Mouse (Mus musculus) forebrain, postnatal 0 days (tissue): ENCODE results near the gene Pigyl. TPM values are rescaled to one million over a fixed set of nuclear protein-coding genes. Genes with fewer than 3 reads are reported as not detected.

Source experiments
- ATAC-seq: fragments of 200-750 bp; cut with Nextera tagmentation; 2 replicates; pipeline ENCODE4 v1.8.0; 2017; ENCODE audit warnings: mild to moderate bottlenecking, moderate library complexity
- DNase-seq: peaks from one replicate; pipeline ENCODE4 v3.0.0-alpha.2; 2015
- H3K27ac ChIP-seq: fragments of 300-500 bp; sonication (generic); 2 replicates; pipeline ENCODE4 v1.5.1; 2014; ENCODE audit warnings: low read depth, mild to moderate bottlenecking, antibody characterized with exemption, low read length, moderate library complexity, mixed read lengths
- H3K27me3 ChIP-seq: fragments of 300-500 bp; sonication (generic); 2 replicates; pipeline ENCODE4 v1.6.1; 2014; ENCODE audit warnings: mild to moderate bottlenecking, low read length, mixed read lengths; ENCODE audit not compliant: insufficient read depth
- H3K36me3 ChIP-seq: fragments of 300-500 bp; sonication (generic); 2 replicates; pipeline ENCODE4 v1.6.1; 2014; ENCODE audit warnings: mild to moderate bottlenecking, moderate library complexity; ENCODE audit not compliant: insufficient read depth
- H3K4me1 ChIP-seq: fragments of 300-500 bp; sonication (generic); 2 replicates; pipeline ENCODE4 v1.6.1; 2014; ENCODE audit warnings: antibody characterized with exemption; ENCODE audit not compliant: insufficient read depth
- H3K4me2 ChIP-seq: fragments of 300-500 bp; sonication (generic); 2 replicates; pipeline ENCODE4 v1.6.1; 2014; ENCODE audit warnings: low read depth, mild to moderate bottlenecking, moderate library complexity
- H3K4me3 ChIP-seq: fragments of 300-500 bp; sonication (generic); 2 replicates; pipeline ENCODE4 v1.5.1; 2014; ENCODE audit warnings: low read depth, low read length, mixed read lengths
- H3K9ac ChIP-seq: fragments of 300-500 bp; sonication (generic); 2 replicates; pipeline ENCODE4 v1.6.1; 2014; ENCODE audit warnings: mild to moderate bottlenecking
- H3K9me3 ChIP-seq: fragments of 300-500 bp; sonication (generic); 2 replicates; pipeline ENCODE4 v1.6.1; 2016; ENCODE audit warnings: low read length
- CTCF ChIP-seq: sonication (generic); IDR thresholded peaks from 2 replicates; pipeline ENCODE4 v1.5.1; 2016; ENCODE audit warnings: antibody characterized with exemption, control low read depth, low read depth
- WGBS: fragments of 180-500 bp; shearing (Covaris S2); extraction: QIAGEN DNeasy Blood & Tissue Kit; methylation state at CpG from one replicate; pipeline ENCODE4 v1.1.7; 2014; 5-methylcytosine and 5-hydroxymethylcytosine counted together
- microRNA-seq, 2 experiments: library from miRNA; unstranded; fragments of <30 nt; microRNA quantifications; one replicate each; pipeline ENCODE4; 2016
- polyA plus RNA-seq: library from polyadenylated mRNA; unstranded; fragments of >200 nt; fragmentation: Nextera tagmentation; extraction: Ambion mirVana; gene quantifications from 2 replicates; pipeline ENCODE4 v1.2.1, GENCODE M21; 2015
- total RNA-seq: library from RNA; depleted of rRNA; stranded (reverse); fragments of >200 nt; gene quantifications from 2 replicates; pipeline ENCODE4 v1.2.3, GENCODE M21; 2014; rRNA removed

The Pigyl gene
- total and polyA plus RNA-seq, 2 experiments from 2014 or later, result 27.8 to 112 TPM

DNA sequence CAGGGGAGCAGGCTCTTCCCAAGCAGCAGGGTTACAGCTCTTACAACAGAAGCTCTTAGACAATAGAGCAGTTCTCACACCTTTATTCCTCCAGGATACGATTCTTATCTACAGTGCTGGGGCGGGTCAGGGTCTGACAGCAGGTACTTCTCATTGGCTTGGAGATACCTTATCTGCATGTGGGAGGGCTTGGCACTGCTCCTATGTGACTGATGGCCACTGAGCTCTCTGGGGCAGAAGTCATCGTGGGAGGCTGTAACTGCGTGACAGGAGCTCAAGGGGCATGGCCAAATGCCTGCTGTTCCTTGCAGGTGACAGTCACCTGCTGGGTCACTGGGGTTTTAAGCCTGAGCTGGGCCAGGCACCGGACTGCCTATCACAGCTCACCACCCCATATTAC lies 39.8 kb downstream of the Pigyl start:
- H3K27me3 ChIP-seq, result no peaks in the 10 kb centered on the region
- H3K36me3 ChIP-seq, result no peaks in the 10 kb centered on the region
- 43% methylated on average over 5 of the region's 5 CpGs for WGBS
- no peak overlapping the region for H3K4me2 ChIP-seq
- no peak for TF ChIP-seq CTCF
- H3K4me1 ChIP-seq, result no peaks in the 10 kb centered on the region
- no peak for DNase-seq
- no peak overlapping the region for H3K27ac ChIP-seq
- no peak overlapping the region for H3K4me3 ChIP-seq
- peaks cover 16% of the 10 kb centered on the region; the same call in 1 of the 2 replicates for H3K9me3 ChIP-seq
- no peak for ATAC-seq
- H3K9ac ChIP-seq, result no peak overlapping the region

Small RNA genes within 50 kb of the gene (microRNA-seq; reads per million reads assigned to microRNA genes)
- gene Mir7084, result 0 to 0.39 reads per million in 2 experiments

Other genes with a start within 250 kb of the Pigyl start
- 23.7 and 26.7 TPM in 2 replicates for gene Rab3d, start 238.7 kb upstream of the Pigyl start, total RNA-seq
- 23.0 and 28.7 TPM in 2 replicates for gene Rab3d, start 238.7 kb upstream of the Pigyl start, polyA plus RNA-seq
- gene Ccdc159, start 229.4 kb upstream of the Pigyl start, total RNA-seq, result 8.6 and 13.6 TPM in 2 replicates
- gene Ccdc159, start 229.4 kb upstream of the Pigyl start, polyA plus RNA-seq, result 3.5 and 4.1 TPM in 2 replicates
- gene Tmem205, start 229.3 kb upstream of the Pigyl start, total RNA-seq, result 42.0 and 47.1 TPM in 2 replicates
- gene Tmem205, start 229.3 kb upstream of the Pigyl start, polyA plus RNA-seq, result 52.8 and 65.9 TPM in 2 replicates
- 97.9 and 108 TPM in 2 replicates for gene Plppr2, start 219.8 kb upstream of the Pigyl start, total RNA-seq
- gene Plppr2, start 219.8 kb upstream of the Pigyl start, polyA plus RNA-seq, result 122 and 144 TPM in 2 replicates
- 28.2 and 37.7 TPM in 2 replicates for gene Swsap1, start 201.1 kb upstream of the Pigyl start, total RNA-seq
- 7.0 and 7.3 TPM in 2 replicates for gene Swsap1, start 201.1 kb upstream of the Pigyl start, polyA plus RNA-seq
- 0.24 and 1.0 TPM in 2 replicates for gene Epor, start 193.3 kb upstream of the Pigyl start, total RNA-seq
- 2.2 and 2.4 TPM in 2 replicates for gene Epor, start 193.3 kb upstream of the Pigyl start, polyA plus RNA-seq
- 0.24 and 2.1 TPM in 2 replicates for gene Rgl3, start 167.4 kb upstream of the Pigyl start, total RNA-seq
- 1.0 and 1.2 TPM in 2 replicates for gene Rgl3, start 167.4 kb upstream of the Pigyl start, polyA plus RNA-seq
- gene Ccdc151, start 154.2 kb upstream of the Pigyl start, total RNA-seq, result 5.7 and 6.0 TPM in 2 replicates
- 5.5 and 6.4 TPM in 2 replicates for gene Ccdc151, start 154.2 kb upstream of the Pigyl start, polyA plus RNA-seq
- gene Prkcsh, start 154.0 kb upstream of the Pigyl start, total RNA-seq, result 83.2 and 86.5 TPM in 2 replicates
- 48.9 and 67.4 TPM in 2 replicates for gene Prkcsh, start 154.0 kb upstream of the Pigyl start, polyA plus RNA-seq
- 159 and 191 TPM in 2 replicates for gene Elavl3, start 104.8 kb upstream of the Pigyl start, total RNA-seq
- gene Elavl3, start 104.8 kb upstream of the Pigyl start, polyA plus RNA-seq, result 51.3 and 74.7 TPM in 2 replicates
- not detected in 2 replicates for gene Gm49318, start 85.6 kb upstream of the Pigyl start, total RNA-seq
- not detected in 2 replicates for gene Gm49318, start 85.6 kb upstream of the Pigyl start, polyA plus RNA-seq
- gene Zfp653, start 85.5 kb upstream of the Pigyl start, total RNA-seq, result 31.0 and 32.3 TPM in 2 replicates
- 13.3 and 16.3 TPM in 2 replicates for gene Zfp653, start 85.5 kb upstream of the Pigyl start, polyA plus RNA-seq
- gene Ecsit, start 71.4 kb upstream of the Pigyl start, total RNA-seq, result 55.2 and 59.2 TPM in 2 replicates
- gene Ecsit, start 71.4 kb upstream of the Pigyl start, polyA plus RNA-seq, result 64.1 and 64.7 TPM in 2 replicates
- gene Cnn1, start 57.6 kb upstream of the Pigyl start, total RNA-seq, result 0.24 TPM in 1 of 2 replicates, not detected in the other
- gene Cnn1, start 57.6 kb upstream of the Pigyl start, polyA plus RNA-seq, result 0.24 and 0.86 TPM in 2 replicates
- 122 and 137 TPM in 2 replicates for gene Elof1, start 39.7 kb upstream of the Pigyl start, total RNA-seq
- 165 and 170 TPM in 2 replicates for gene Elof1, start 39.7 kb upstream of the Pigyl start, polyA plus RNA-seq
- gene Acp5, start 21.1 kb upstream of the Pigyl start, total RNA-seq, result 3.9 TPM in 1 of 2 replicates, not detected in the other
- 0.41 and 0.88 TPM in 2 replicates for gene Acp5, start 21.1 kb upstream of the Pigyl start, polyA plus RNA-seq
- gene Zfp872, start 31.2 kb downstream of the Pigyl start, total RNA-seq, result 0.14 and 0.15 TPM in 2 replicates
- gene Zfp872, start 31.2 kb downstream of the Pigyl start, polyA plus RNA-seq, result 0.16 and 0.26 TPM in 2 replicates
- 10.3 and 11.0 TPM in 2 replicates for gene Zfp809, start 68.9 kb downstream of the Pigyl start, total RNA-seq
- gene Zfp809, start 68.9 kb downstream of the Pigyl start, polyA plus RNA-seq, result 3.8 and 6.8 TPM in 2 replicates
- gene Zfp599, start 103.0 kb downstream of the Pigyl start, total RNA-seq, result 7.6 and 7.9 TPM in 2 replicates
- gene Zfp599, start 103.0 kb downstream of the Pigyl start, polyA plus RNA-seq, result 4.8 and 6.0 TPM in 2 replicates
- gene Zfp810, start 150.8 kb downstream of the Pigyl start, total RNA-seq, result 37.1 and 51.3 TPM in 2 replicates
- gene Zfp810, start 150.8 kb downstream of the Pigyl start, polyA plus RNA-seq, result 20.1 and 27.5 TPM in 2 replicates
- 3.5 and 6.6 TPM in 2 replicates for gene Anln, start 232.3 kb downstream of the Pigyl start, total RNA-seq
- 2.2 and 2.4 TPM in 2 replicates for gene Anln, start 232.3 kb downstream of the Pigyl start, polyA plus RNA-seq